Mouse (Mus musculus): ENCODE data around the gene Wdsub1. TPM values are rescaled to one million over a fixed set of nuclear protein-coding genes. Genes with fewer than 3 reads are reported as not detected.

The Wdsub1 gene
- polyA plus RNA-seq, 1 experiment from 2014 or later, result 20.2 TPM

DNA sequence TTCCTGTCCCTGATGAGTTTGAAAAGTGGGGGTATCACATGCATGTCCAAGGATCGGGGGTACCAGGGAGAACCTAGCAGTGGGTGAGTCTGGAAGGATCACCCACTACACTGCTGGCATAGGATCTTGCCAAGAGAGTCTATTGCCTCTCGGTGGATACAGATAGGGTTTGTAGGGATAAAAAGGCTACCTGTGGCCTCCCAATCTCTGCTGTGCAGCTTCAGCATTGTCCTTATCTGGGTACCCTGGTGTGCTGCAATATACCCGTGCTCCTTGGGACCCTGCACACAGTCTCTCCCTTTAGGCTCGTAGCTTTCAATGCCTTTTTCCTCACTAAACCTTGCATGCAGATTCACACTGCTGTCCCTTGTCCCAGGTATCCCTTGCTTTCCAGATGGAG lies 73.8 kb downstream of the Wdsub1 start:
- 0 out of 2 replicates have a peak, but pooled peaks cover 5% of the 10 kb centered on the region for H3K4me1 ChIP-seq (ENCODE audit: control insufficient read depth, insufficient read depth, low read length)
- no peaks in the 10 kb centered on the region for H3K9me3 ChIP-seq (ENCODE audit: control insufficient read depth, low read length)
- 98% methylated on average over 4 of the region's 4 CpGs for WGBS
- H3K9ac ChIP-seq (ENCODE audit: low read length), result no peak overlapping the region
- no peaks in the 10 kb centered on the region; the same call in none of the 2 replicates for H3K36me3 ChIP-seq (ENCODE audit: control insufficient read depth, insufficient read depth, low read length)
- no peaks in the 10 kb centered on the region for H3K27me3 ChIP-seq (ENCODE audit: control insufficient read depth, insufficient read depth, low read length)
- H3K27ac ChIP-seq (ENCODE audit: low read depth, low read length), result no peak overlapping the region
- DNase-seq (ENCODE audit: low spot score) (no peak), ATAC-seq (ENCODE audit: insufficient read depth, low FRiP score, low TSS enrichment) (no peak)
- H3K4me2 ChIP-seq (ENCODE audit: low read depth), result no peak overlapping the region
- no peak overlapping the region for H3K4me3 ChIP-seq (ENCODE audit: low read depth, low read length)

DNA sequence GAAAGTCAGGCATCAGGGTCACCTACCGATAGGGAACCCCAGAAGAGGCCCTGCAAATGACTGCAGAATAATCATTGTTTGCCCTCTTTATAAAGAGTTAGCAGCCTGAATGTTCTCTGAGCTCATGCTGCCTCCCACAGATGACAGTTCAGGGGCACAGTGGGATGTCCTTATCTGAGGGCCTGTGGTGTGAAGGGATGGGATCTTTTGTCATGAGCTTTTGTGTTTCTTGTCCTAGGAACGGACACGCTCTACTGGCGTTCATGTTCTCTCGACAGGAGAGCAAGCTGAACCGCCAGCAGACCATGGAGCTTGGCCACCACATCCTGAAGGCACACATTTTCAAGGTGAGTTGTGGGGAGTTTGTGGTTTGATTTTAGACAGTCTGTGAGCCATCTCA lies 76.4 kb downstream of the Wdsub1 start:
- WGBS, result 36% methylated on average over 6 of the region's 6 CpGs
- no peaks in the 10 kb centered on the region; the same call in none of the 2 replicates for H3K36me3 ChIP-seq (ENCODE audit: control insufficient read depth, insufficient read depth, low read length)
- H3K9me3 ChIP-seq (ENCODE audit: control insufficient read depth, low read length), result no peaks in the 10 kb centered on the region
- ATAC-seq (ENCODE audit: insufficient read depth, low FRiP score, low TSS enrichment) (no peak), DNase-seq (ENCODE audit: low spot score) (no peak)
- H3K27me3 ChIP-seq (ENCODE audit: control insufficient read depth, insufficient read depth, low read length), result no peaks in the 10 kb centered on the region
- H3K4me3 ChIP-seq (ENCODE audit: low read depth, low read length), result no peak overlapping the region
- no peak overlapping the region for H3K27ac ChIP-seq (ENCODE audit: low read depth, low read length)
- 0 out of 2 replicates have a peak, but pooled peaks cover 5% of the 10 kb centered on the region for H3K4me1 ChIP-seq (ENCODE audit: control insufficient read depth, insufficient read depth, low read length)
- H3K9ac ChIP-seq (ENCODE audit: low read length), result no peak overlapping the region
- no peak overlapping the region for H3K4me2 ChIP-seq (ENCODE audit: low read depth)

DNA sequence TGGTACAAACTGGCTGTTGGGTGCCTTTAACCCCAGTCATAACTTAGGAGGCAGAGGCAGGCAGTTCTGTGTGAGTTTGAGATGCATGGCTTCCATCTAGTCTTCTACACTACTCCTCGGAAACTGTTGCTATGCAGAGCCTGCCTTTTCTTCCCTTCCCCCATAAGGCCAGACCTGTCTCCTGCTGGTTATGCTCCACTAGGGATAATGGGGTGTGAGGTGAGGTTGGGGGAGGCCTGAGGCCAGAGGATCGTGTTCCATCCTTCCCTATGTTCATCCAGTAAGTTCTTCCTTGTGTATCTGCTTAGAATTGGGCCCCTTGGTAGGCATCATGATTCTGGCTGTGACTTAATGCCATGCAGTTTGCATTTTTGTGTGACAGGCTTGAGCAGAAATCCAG lies 76.8 kb downstream of the Wdsub1 start:
- H3K9me3 ChIP-seq (ENCODE audit: control insufficient read depth, low read length), result no peaks in the 10 kb centered on the region
- no peak overlapping the region for H3K9ac ChIP-seq (ENCODE audit: low read length)
- WGBS, result 52% methylated on average over 2 of the region's 2 CpGs
- H3K4me2 ChIP-seq (ENCODE audit: low read depth), result no peak overlapping the region
- 0 out of 2 replicates have a peak, but pooled peaks cover 5% of the 10 kb centered on the region for H3K4me1 ChIP-seq (ENCODE audit: control insufficient read depth, insufficient read depth, low read length)
- no peaks in the 10 kb centered on the region for H3K27me3 ChIP-seq (ENCODE audit: control insufficient read depth, insufficient read depth, low read length)
- no peak overlapping the region for H3K4me3 ChIP-seq (ENCODE audit: low read depth, low read length)
- DNase-seq (ENCODE audit: low spot score) (no peak), ATAC-seq (ENCODE audit: insufficient read depth, low FRiP score, low TSS enrichment) (no peak)
- H3K36me3 ChIP-seq (ENCODE audit: control insufficient read depth, insufficient read depth, low read length), result no peaks in the 10 kb centered on the region; the same call in none of the 2 replicates
- H3K27ac ChIP-seq (ENCODE audit: low read depth, low read length), result no peak overlapping the region

DNA sequence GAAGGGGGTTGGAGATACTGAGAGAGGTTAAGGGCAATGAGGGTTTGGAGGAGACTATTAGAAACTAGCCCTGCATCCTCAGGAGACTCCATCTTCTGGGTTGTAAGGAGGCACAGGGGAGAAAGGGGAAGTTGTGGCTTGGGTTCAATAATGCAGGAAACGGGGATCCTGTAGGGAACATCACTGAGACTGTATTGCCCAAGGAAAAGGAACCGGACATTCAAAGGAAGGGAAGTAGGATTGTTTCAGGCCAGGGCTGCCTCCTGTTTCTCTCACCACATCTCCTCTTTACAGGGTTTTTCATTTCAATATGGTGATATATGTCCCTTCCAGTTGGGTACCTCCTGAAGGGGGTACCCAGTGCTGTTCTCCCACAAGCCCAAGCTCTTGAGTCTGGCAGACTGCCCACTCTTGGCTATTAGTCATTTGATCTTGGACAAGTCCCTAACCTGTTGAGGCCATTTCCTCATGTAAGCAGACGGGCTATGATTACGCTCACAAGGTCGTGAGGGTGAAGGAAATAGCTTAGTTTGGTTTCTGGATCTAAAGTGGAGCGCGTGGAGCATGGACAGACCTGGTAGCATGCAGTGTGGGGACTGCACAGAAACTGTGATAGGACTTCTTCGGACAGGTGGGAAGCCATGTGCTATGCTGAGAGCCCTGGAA lies 79.5 kb downstream of the Wdsub1 start:
- 91% methylated on average over 8 of the region's 8 CpGs for whole genome bisulfite sequencing
- H3K27me3 ChIP-seq (ENCODE audit: control insufficient read depth, insufficient read depth, low read length), result no peaks in the 10 kb centered on the region
- H3K4me3 ChIP-seq (ENCODE audit: low read depth, low read length), result no peak overlapping the region
- H3K27ac ChIP-seq (ENCODE audit: low read depth, low read length), result no peak overlapping the region
- H3K9ac ChIP-seq (ENCODE audit: low read length), result no peak overlapping the region
- DNase-seq (ENCODE audit: low spot score) (no peak), ATAC-seq (ENCODE audit: insufficient read depth, low FRiP score, low TSS enrichment) (no peak)
- peaks cover 5% of the 10 kb centered on the region for H3K36me3 ChIP-seq (ENCODE audit: control insufficient read depth, insufficient read depth, low read length)
- no peak overlapping the region for H3K4me2 ChIP-seq (ENCODE audit: low read depth)
- 0 out of 2 replicates have a peak, but pooled peaks cover 5% of the 10 kb centered on the region for H3K4me1 ChIP-seq (ENCODE audit: control insufficient read depth, insufficient read depth, low read length)
- no peaks in the 10 kb centered on the region for H3K9me3 ChIP-seq (ENCODE audit: control insufficient read depth, low read length)

All from neural tube, embryonic 11.5 days (tissue).